Mouse (Mus musculus): ENCODE results near the gene 2700081O15Rik. TPM values are rescaled to one million over a fixed set of nuclear protein-coding genes. Genes with fewer than 3 reads are reported as not detected.

2700081O15Rik gene
- polyA plus RNA-seq, 1 experiment from 2014 or later = 17.0 TPM

DNA sequence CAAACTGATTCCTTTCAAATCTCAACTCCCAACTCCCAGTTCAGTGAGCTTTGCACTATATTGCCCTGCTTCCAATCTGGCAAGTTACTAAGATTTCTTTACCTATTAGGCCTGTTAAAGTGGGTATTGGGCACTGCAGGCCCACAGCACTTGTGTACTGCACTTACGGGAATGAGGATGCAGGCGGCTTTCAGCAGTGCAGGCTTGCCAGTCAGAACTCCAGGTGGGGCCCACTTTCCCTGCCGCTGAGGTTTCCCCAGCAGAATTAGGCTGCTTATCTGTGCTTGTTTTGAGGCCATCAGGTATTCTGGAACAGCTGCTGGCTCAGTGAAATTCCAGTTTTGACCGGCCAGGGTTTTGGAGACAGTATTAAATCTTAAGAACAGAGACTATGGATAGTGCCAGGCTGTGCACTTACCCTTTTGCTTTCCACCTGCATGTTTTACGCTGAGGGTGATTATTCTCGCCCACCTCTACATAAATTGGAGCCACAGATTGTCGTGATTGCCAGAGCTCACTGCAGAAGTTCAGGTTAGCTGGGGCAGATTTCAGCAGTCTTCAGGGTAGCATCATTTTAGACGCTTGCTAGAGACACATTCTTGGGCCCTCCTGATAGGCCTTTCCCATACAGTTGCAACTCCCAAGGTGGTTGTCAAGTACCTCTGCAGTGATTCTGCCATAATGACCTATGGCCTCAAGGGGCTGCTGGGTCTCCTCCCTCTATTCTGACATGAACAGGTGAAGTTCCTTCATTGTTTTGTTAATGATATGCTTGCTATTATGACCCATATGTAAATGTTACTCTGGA lies 7.4 kb downstream of the 2700081O15Rik start:
- Histone ChIP-seq H3K9ac (replicated peaks; ENCODE audit: low read depth, low read length) (peak overlapping the region; percentile 73; the same call in 1 of the 2 replicates), H3K27ac (ENCODE audit: low read depth, low read length) (peak overlapping the region; percentile 55; the same call in 1 of the 2 replicates), H3K4me1 (ENCODE audit: control insufficient read depth, insufficient read depth, low read length) (peaks cover 58% of the 10 kb centered on the region), H3K36me3 (ENCODE audit: control insufficient read depth, insufficient read depth, low read length) (peaks cover 50% of the 10 kb centered on the region), H3K4me3 (ENCODE audit: low read depth, low read length) (peak overlapping the region; percentile 10; the same call in 1 of the 2 replicates), H3K4me2 (ENCODE audit: low read depth, low read length) (peak overlapping the region; percentile 91; the same call in 1 of the 2 replicates), H3K27me3 (ENCODE audit: control insufficient read depth, insufficient read depth, low read length) (no peaks in the 10 kb centered on the region), H3K9me3 (ENCODE audit: control insufficient read depth, low read length) (no peaks in the 10 kb centered on the region)
- ATAC-seq (ENCODE audit: low read depth) = no peak
- WGBS = 49% methylated on average over 8 of the region's 8 CpGs

DNA sequence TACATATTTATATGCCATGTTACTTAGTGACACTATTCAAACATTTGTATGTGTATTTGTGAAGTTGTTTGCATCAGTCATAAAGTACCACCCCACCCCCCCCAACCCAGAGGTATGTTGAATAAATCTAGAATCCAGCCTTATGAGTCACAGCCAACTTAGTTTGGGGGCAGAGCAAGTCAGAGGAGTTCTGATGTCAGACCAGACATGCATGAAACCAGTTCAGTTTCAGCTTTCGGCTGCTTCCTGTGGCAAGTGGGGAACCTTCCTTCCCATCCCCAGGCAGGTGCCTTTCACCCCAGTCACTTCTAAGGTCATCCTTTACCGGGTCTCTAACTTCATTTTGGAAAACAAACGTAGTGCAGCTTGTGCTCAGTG lies 8.0 kb downstream of the 2700081O15Rik start:
- Histone ChIP-seq H3K9me3 (ENCODE audit: control insufficient read depth, low read length) (no peaks in the 10 kb centered on the region), H3K4me1 (ENCODE audit: control insufficient read depth, insufficient read depth, low read length) (peaks cover 52% of the 10 kb centered on the region), H3K27me3 (ENCODE audit: control insufficient read depth, insufficient read depth, low read length) (no peaks in the 10 kb centered on the region), H3K9ac (replicated peaks; ENCODE audit: low read depth, low read length) (no peak overlapping the region), H3K27ac (ENCODE audit: low read depth, low read length) (no peak overlapping the region), H3K36me3 (ENCODE audit: control insufficient read depth, insufficient read depth, low read length) (peaks cover 54% of the 10 kb centered on the region), H3K4me2 (ENCODE audit: low read depth, low read length) (peak overlapping the region; percentile 91; the same call in 1 of the 2 replicates), H3K4me3 (ENCODE audit: low read depth, low read length) (no peak overlapping the region)
- no peak for ATAC-seq (ENCODE audit: low read depth)
- 54% methylated on average over 3 of the region's 3 CpGs for WGBS

DNA sequence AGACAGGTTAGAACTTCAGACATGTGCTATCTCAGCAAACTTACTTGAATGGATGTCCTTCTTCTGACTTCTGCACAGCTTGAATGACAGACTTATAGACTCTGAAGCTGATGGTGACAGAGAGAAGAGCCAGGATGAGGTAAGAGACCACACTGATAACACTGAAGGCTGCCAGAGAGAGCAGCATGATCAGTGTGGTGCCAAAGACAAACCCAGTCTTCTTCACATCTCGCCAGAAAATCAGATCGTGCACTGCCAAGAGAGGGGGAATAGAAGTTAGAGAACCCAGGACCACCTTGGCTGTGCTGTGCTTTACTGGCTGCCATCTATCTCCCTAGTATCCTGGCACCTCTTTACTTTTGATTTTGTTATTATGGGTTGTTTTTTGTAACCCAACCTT lies 17.5 kb downstream of the 2700081O15Rik start:
- Histone ChIP-seq H3K4me1 (ENCODE audit: control insufficient read depth, insufficient read depth, low read length) (no peaks in the 10 kb centered on the region), H3K27me3 (ENCODE audit: control insufficient read depth, insufficient read depth, low read length) (no peaks in the 10 kb centered on the region), H3K9me3 (ENCODE audit: control insufficient read depth, low read length) (no peaks in the 10 kb centered on the region), H3K4me2 (ENCODE audit: low read depth, low read length) (no peak overlapping the region), H3K4me3 (ENCODE audit: low read depth, low read length) (no peak overlapping the region), H3K36me3 (ENCODE audit: control insufficient read depth, insufficient read depth, low read length) (peaks cover 42% of the 10 kb centered on the region), H3K9ac (replicated peaks; ENCODE audit: low read depth, low read length) (no peak overlapping the region), H3K27ac (ENCODE audit: low read depth, low read length) (no peak overlapping the region)
- 91% methylated on average over 2 of the region's 2 CpGs for WGBS
- ATAC-seq (ENCODE audit: low read depth) = no peak

DNA sequence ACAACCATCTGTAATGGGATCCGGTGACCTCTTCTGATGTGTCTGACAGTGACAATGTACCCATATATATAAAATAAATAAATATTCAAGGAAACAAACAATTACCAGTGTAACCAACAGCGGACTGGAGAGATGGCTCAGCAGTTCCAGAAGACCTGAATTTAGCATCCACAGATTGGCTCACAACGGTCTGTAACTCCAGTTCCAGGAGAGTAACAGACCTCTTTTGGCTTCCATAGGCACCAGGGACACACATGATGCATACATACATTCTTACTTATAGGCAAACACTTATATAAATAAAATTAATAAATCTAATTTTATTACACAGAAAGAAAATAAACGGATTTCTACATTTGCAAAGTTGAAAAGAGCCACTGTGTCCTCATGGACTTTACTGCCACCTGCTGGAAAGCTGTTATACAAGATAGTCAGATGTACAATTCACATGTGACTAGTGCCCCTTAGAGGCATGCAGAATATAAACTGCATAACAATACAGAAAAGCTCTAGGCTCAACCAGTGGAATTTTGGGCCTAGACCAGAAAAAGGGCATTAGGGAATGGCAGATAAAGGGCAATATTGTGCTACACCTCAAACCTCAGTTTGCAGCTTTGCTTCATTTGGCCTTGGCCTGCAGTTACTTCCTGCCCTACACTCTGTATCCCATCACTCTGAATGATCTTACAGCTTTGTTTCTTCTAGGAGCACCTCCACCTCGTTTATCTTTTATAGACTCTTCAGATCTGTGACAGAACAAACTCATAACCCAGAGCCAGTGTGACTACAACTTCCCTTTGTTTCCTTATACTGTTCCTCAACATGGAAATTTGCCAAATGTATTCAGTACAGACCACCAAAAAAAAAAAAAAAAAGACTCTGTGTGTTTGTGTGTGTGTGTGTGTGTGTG lies 18.9 kb downstream of the 2700081O15Rik start:
- WGBS = 79% methylated on average over 5 of the region's 5 CpGs
- H3K4me2 ChIP-seq (ENCODE audit: low read depth, low read length) = no peak overlapping the region
- peak; percentile 57; the same call in 1 of the 2 replicates for ATAC-seq (ENCODE audit: low read depth)
- H3K27me3 ChIP-seq (ENCODE audit: control insufficient read depth, insufficient read depth, low read length) = no peaks in the 10 kb centered on the region
- no peaks in the 10 kb centered on the region for H3K4me1 ChIP-seq (ENCODE audit: control insufficient read depth, insufficient read depth, low read length)
- peaks cover 29% of the 10 kb centered on the region for H3K36me3 ChIP-seq (ENCODE audit: control insufficient read depth, insufficient read depth, low read length)
- no peak overlapping the region for H3K27ac ChIP-seq (ENCODE audit: low read depth, low read length)
- H3K9me3 ChIP-seq (ENCODE audit: control insufficient read depth, low read length) = no peaks in the 10 kb centered on the region
- no peak overlapping the region for H3K4me3 ChIP-seq (ENCODE audit: low read depth, low read length)
- no peak overlapping the region for H3K9ac ChIP-seq (replicated peaks; ENCODE audit: low read depth, low read length)

DNA sequence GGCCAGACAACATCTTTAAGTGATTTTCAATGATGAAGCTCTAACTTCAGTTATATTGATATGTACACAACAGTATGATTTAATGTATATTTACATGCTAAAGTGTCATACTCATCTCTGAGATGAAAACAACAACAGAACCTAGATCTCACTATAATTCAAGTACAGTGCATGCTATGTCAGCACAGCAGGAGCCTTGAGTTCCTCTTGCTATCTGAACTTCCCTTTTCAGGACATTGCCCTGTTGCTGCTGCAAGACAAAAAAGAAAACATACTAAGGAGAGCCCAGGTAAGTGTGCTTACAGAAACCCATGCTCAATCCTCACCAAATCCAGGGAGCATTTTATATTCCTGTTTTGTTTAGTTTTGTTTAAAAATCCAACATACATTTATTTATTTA lies 20.9 kb downstream of the 2700081O15Rik start:
- Histone ChIP-seq H3K27me3 (ENCODE audit: control insufficient read depth, insufficient read depth, low read length) (no peaks in the 10 kb centered on the region), H3K27ac (ENCODE audit: low read depth, low read length) (no peak overlapping the region), H3K4me2 (ENCODE audit: low read depth, low read length) (no peak overlapping the region), H3K4me1 (ENCODE audit: control insufficient read depth, insufficient read depth, low read length) (no peaks in the 10 kb centered on the region), H3K36me3 (ENCODE audit: control insufficient read depth, insufficient read depth, low read length) (peaks cover 10% of the 10 kb centered on the region; the same call in 1 of the 2 replicates), H3K9me3 (ENCODE audit: control insufficient read depth, low read length) (no peaks in the 10 kb centered on the region), H3K4me3 (ENCODE audit: low read depth, low read length) (no peak overlapping the region), H3K9ac (replicated peaks; ENCODE audit: low read depth, low read length) (no peak overlapping the region)
- ATAC-seq (ENCODE audit: low read depth) = no peak

DNA sequence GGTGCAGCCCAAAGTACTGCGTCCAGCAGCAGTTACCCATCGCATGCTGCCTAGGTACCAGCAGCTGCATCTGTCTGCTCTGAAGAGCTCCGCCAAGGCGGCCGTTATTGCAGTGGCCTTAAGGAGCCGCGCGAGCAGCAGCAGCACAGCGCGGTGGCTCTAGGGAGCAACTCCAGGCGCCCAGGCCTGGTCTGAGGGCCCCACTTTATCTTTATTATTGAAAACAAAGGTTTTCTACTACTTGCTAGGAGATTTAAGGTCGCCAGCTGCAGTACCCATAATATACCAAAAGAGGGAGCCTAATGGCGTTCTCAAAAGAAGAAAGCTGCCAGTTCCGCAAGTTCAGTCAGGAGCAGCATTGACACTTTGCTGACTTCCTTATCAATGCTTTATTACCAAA lies 24.1 kb downstream of the 2700081O15Rik start:
- Histone ChIP-seq H3K9ac (replicated peaks; ENCODE audit: low read depth, low read length) (no peak overlapping the region), H3K9me3 (ENCODE audit: control insufficient read depth, low read length) (no peaks in the 10 kb centered on the region), H3K4me1 (ENCODE audit: control insufficient read depth, insufficient read depth, low read length) (no peaks in the 10 kb centered on the region), H3K36me3 (ENCODE audit: control insufficient read depth, insufficient read depth, low read length) (no peaks in the 10 kb centered on the region), H3K27me3 (ENCODE audit: control insufficient read depth, insufficient read depth, low read length) (no peaks in the 10 kb centered on the region), H3K27ac (ENCODE audit: low read depth, low read length) (no peak overlapping the region), H3K4me2 (ENCODE audit: low read depth, low read length) (no peak overlapping the region), H3K4me3 (ENCODE audit: low read depth, low read length) (no peak overlapping the region)
- WGBS = 52% methylated on average over 14 of the region's 14 CpGs
- ATAC-seq (ENCODE audit: low read depth) = peak; percentile 66; the same call in 1 of the 2 replicates

DNA sequence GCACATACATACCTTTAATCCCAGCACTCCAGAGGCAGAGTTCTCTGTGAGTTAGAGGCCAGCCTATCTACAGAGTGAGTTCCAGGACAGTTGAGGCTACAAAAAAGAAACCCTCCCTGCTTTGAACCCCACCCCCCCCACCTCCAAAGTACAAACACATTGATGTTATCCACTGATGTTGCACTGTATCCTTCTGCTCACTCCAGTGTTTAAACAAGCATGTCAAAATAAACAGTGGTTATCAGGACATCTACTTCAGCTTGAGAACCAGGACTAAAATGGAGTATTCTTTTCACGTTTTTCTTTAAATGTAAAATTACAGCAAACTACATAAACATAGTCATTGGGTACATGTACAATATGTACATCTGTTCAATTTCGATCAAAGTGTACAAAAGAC lies 27.7 kb downstream of the 2700081O15Rik start:
- ATAC-seq (ENCODE audit: low read depth) = no peak
- no peaks in the 10 kb centered on the region for H3K9me3 ChIP-seq (ENCODE audit: control insufficient read depth, low read length)
- no peak overlapping the region for H3K27ac ChIP-seq (ENCODE audit: low read depth, low read length)
- H3K4me2 ChIP-seq (ENCODE audit: low read depth, low read length) = no peak overlapping the region
- no peaks in the 10 kb centered on the region for H3K4me1 ChIP-seq (ENCODE audit: control insufficient read depth, insufficient read depth, low read length)
- WGBS = 94% methylated on average over 2 of the region's 2 CpGs
- H3K27me3 ChIP-seq (ENCODE audit: control insufficient read depth, insufficient read depth, low read length) = no peaks in the 10 kb centered on the region
- no peaks in the 10 kb centered on the region for H3K36me3 ChIP-seq (ENCODE audit: control insufficient read depth, insufficient read depth, low read length)
- no peak overlapping the region for H3K9ac ChIP-seq (replicated peaks; ENCODE audit: low read depth, low read length)
- H3K4me3 ChIP-seq (ENCODE audit: low read depth, low read length) = no peak overlapping the region

DNA sequence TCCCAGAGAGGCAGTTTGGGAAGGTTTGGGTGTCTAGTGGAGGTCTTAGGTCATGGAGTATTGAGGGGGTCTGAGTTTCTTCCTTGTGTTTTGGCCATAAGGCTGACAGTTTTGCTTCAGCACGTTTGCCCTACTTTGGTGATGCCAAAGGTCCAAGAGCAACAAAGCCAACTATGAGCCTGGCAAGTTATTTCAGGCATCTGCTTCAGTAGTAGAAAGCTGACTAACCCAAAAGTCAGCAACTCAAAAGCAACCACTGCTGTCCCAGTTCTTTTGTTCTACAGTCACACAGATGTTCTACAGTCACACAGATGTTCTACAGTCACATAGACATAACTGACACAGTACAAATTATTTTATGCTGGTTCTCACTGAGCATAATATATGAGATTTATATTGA lies 28.2 kb downstream of the 2700081O15Rik start:
- H3K4me3 ChIP-seq (ENCODE audit: low read depth, low read length) = no peak overlapping the region
- no peak overlapping the region for H3K4me2 ChIP-seq (ENCODE audit: low read depth, low read length)
- H3K36me3 ChIP-seq (ENCODE audit: control insufficient read depth, insufficient read depth, low read length) = no peaks in the 10 kb centered on the region
- H3K4me1 ChIP-seq (ENCODE audit: control insufficient read depth, insufficient read depth, low read length) = no peaks in the 10 kb centered on the region
- H3K9me3 ChIP-seq (ENCODE audit: control insufficient read depth, low read length) = no peaks in the 10 kb centered on the region
- 85% methylated on average over 1 of the region's 1 CpGs for WGBS
- ATAC-seq (ENCODE audit: low read depth) = no peak
- H3K27me3 ChIP-seq (ENCODE audit: control insufficient read depth, insufficient read depth, low read length) = no peaks in the 10 kb centered on the region
- H3K27ac ChIP-seq (ENCODE audit: low read depth, low read length) = no peak overlapping the region
- H3K9ac ChIP-seq (replicated peaks; ENCODE audit: low read depth, low read length) = no peak overlapping the region

DNA sequence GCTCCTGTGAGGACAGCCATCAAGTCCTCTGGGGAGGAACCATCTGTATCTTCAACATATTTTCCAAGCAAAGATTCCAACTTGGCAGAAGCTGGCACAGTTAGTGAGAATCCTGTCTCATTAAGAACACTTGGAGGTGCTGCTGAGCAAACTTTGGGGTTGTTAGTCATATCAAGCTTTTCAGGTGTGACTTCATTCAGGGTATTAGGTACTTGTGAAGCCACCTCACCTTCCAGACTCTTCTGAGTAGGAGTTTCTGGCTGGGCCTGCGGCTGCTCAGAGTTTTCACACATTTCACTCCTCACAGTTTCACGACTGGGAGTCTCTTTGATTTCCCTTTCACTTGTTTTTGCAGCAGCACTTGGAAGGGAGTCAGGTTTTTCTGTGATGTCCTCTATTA lies 39.4 kb downstream of the 2700081O15Rik start:
- Histone ChIP-seq H3K4me3 (ENCODE audit: low read depth, low read length) (no peak overlapping the region), H3K9ac (replicated peaks; ENCODE audit: low read depth, low read length) (no peak overlapping the region), H3K27ac (ENCODE audit: low read depth, low read length) (no peak overlapping the region), H3K9me3 (ENCODE audit: control insufficient read depth, low read length) (no peaks in the 10 kb centered on the region), H3K4me2 (ENCODE audit: low read depth, low read length) (no peak overlapping the region), H3K27me3 (ENCODE audit: control insufficient read depth, insufficient read depth, low read length) (no peaks in the 10 kb centered on the region), H3K36me3 (ENCODE audit: control insufficient read depth, insufficient read depth, low read length) (no peaks in the 10 kb centered on the region; the same call in 1 of the 2 replicates), H3K4me1 (ENCODE audit: control insufficient read depth, insufficient read depth, low read length) (no peaks in the 10 kb centered on the region)
- no peak for ATAC-seq (ENCODE audit: low read depth)
- 77% methylated on average over 2 of the region's 2 CpGs for WGBS

Data from neural tube, embryonic 14.5 days (tissue).